In the genomic region with DNA sequence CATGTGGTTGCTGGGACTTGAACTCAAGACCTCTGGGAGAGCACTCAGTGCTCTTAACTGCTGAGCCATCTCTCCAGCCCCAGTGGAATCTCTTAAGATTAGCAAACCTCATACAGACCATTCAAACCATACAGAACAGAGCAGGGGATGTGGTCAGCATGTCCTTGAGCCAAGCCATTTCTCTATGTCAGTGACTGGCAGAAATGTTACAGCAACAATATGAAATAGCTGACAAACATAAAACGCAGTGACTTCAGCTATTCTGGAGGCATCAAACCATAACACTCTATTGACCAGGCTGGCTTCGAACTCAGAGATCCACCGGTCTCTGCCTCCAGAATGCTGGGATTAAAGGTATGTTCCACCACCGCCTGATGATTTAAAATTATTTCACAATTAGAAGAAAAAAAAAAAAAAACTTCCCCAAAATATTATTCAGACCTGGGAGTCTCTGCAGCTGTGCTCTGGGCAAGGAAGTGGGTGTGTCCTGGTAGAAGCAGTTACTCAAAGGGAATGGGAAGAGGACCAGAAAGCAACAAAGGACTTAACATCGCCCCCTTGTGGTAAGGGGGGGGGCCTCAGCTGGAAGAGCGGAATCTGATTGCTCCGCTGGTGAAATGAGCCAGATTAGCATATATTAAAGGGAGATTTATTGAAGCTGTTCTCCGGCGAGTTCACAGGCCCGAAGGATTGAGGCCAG, we compare ENCODE assay signal across 7 mouse cellular contexts. TPM values are rescaled to one million over a fixed set of nuclear protein-coding genes. Genes with fewer than 3 reads are reported as not detected.
DNase-seq lines count a peak whose midpoint lies in the region; ATAC-seq lines count a peak whose summit lies in the region.

No protein-coding gene starts in this region.

- intact Hi-C loops in gastrocnemius, postnatal 14 days (cut with DNase I; ENCODE audit: low total_unique reads) = no loop called here
- intact Hi-C loops in left cerebral cortex, postnatal 14 days (cut with DNase I) = loop anchor here (5.0 kb wide), 1 partner anchor 33 kb away; no protein-coding TSS in a partner anchor

- peak; percentile 71 to 77 for DNase-seq in adrenal gland, adult 18-20 months (ENCODE audit: low spot score in 2 of 2)
- DNase-seq in embryo, embryonic 10.5 days (ENCODE audit: low spot score) = peak; percentile 96
- peak; percentile 75 for DNase-seq in gastrocnemius, postnatal 14 days
- peak; percentile 82 for DNase-seq in induced T-regulatory cell, adult 2 months (ENCODE audit: low read depth)
- peak; percentile 85 to 89 for DNase-seq in left cerebral cortex, postnatal 14 days (ENCODE audit: low spot score in 2 of 2)
- DNase-seq in right cerebral cortex, postnatal 36 days (ENCODE audit: low spot score in 2 of 2) = peak; percentile 65 to 67

- ATAC-seq in megakaryocyte-erythroid progenitor cell, adult 5-6 weeks (replicated peaks; ENCODE audit: low FRiP score, low TSS enrichment, poor library complexity, severe bottlenecking) = peak; percentile 75

RNA-seq across cellular contexts. Expression of gene Rab11fip5, which starts 5.9 kb away (rescaled TPM):
- 10 to 100 TPM; 26.1 to 29.2 TPM for total RNA-seq in adrenal gland, adult 18-20 months (2021)
- total RNA-seq in gastrocnemius, postnatal 14 days (2021) = 10 to 100 TPM; 25.9 to 31.5 TPM
- 10 to 100 TPM; 53.8 to 55.0 TPM for total RNA-seq in left cerebral cortex, postnatal 14 days (2021)
- total RNA-seq in megakaryocyte-erythroid progenitor cell, adult 5-6 weeks (2014; fragmentation: Nextera tagmentation) = 2.4 and 3.5 TPM in 2 replicates
- 1.1 and 2.2 TPM in 2 replicates for total RNA-seq in megakaryocyte-erythroid progenitor cell, adult 5-6 weeks (2017)

RNA-seq across cellular contexts. Expression of gene Noto, which starts 43.3 kb away (rescaled TPM):
- total RNA-seq in adrenal gland, adult 18-20 months (2021) = not detected
- total RNA-seq in gastrocnemius, postnatal 14 days (2021) = not detected
- not detected for total RNA-seq in left cerebral cortex, postnatal 14 days (2021)
- total RNA-seq in megakaryocyte-erythroid progenitor cell, adult 5-6 weeks (2014; fragmentation: Nextera tagmentation) = not detected in 2 replicates
- not detected in 2 replicates for total RNA-seq in megakaryocyte-erythroid progenitor cell, adult 5-6 weeks (2017)

RNA-seq across cellular contexts. Expression of gene Sfxn5, which starts 47.1 kb away (rescaled TPM):
- total RNA-seq in adrenal gland, adult 18-20 months (2021) = 10 to 100 TPM; 20.0 to 35.9 TPM
- 1 to 10 TPM; 2.7 to 4.1 TPM for total RNA-seq in gastrocnemius, postnatal 14 days (2021)
- 100 to 1,000 TPM; 162 to 165 TPM for total RNA-seq in left cerebral cortex, postnatal 14 days (2021)
- 0.31 and 1.5 TPM in 2 replicates for total RNA-seq in megakaryocyte-erythroid progenitor cell, adult 5-6 weeks (2014; fragmentation: Nextera tagmentation)
- total RNA-seq in megakaryocyte-erythroid progenitor cell, adult 5-6 weeks (2017) = 0.76 and 1.3 TPM in 2 replicates

RNA-seq across cellular contexts. Expression of gene Smyd5, which starts 51.4 kb away (rescaled TPM):
- 10 to 100 TPM; 39.8 to 43.2 TPM for total RNA-seq in adrenal gland, adult 18-20 months (2021)
- 1 to 10 TPM; 7.6 to 9.0 TPM for total RNA-seq in gastrocnemius, postnatal 14 days (2021)
- total RNA-seq in left cerebral cortex, postnatal 14 days (2021) = 10 to 100 TPM; 33.8 to 34.7 TPM
- total RNA-seq in megakaryocyte-erythroid progenitor cell, adult 5-6 weeks (2014; fragmentation: Nextera tagmentation) = 43.9 and 54.6 TPM in 2 replicates
- 36.8 and 43.6 TPM in 2 replicates for total RNA-seq in megakaryocyte-erythroid progenitor cell, adult 5-6 weeks (2017)

Comparison
In these comparisons a context has a peak if more than half of its experiments do, and no peak if none do; other contexts are left out.
1. Peak in every context shown above with its lines: DNase-seq and ATAC-seq.
2. RNA of gene Rab11fip5, which starts 5.9 kb away (total RNA-seq): 53.8 to 55.0 TPM in left cerebral cortex, postnatal 14 days, 25.9 to 31.5 TPM in gastrocnemius, postnatal 14 days and 26.1 to 29.2 TPM in adrenal gland, adult 18-20 months; 1.1 to 3.5 TPM in megakaryocyte-erythroid progenitor cell, adult 5-6 weeks; every median in the first group is over 4 times any median in the second.
3. RNA of gene Sfxn5, which starts 47.1 kb away (total RNA-seq): 162 to 165 TPM in left cerebral cortex, postnatal 14 days; 20.0 to 35.9 TPM in adrenal gland, adult 18-20 months, 2.7 to 4.1 TPM in gastrocnemius, postnatal 14 days and 0.31 to 1.5 TPM in megakaryocyte-erythroid progenitor cell, adult 5-6 weeks; every median in the first group is over 4 times any median in the second.